Mouse (Mus musculus): Measurements from ENCODE around the gene Tcp11. TPM values are rescaled to one million over a fixed set of nuclear protein-coding genes. Genes with fewer than 3 reads are reported as not detected.

The Tcp11 gene
- polyA plus RNA-seq, 1 experiment from 2014 or later: 0.99 TPM

DNA sequence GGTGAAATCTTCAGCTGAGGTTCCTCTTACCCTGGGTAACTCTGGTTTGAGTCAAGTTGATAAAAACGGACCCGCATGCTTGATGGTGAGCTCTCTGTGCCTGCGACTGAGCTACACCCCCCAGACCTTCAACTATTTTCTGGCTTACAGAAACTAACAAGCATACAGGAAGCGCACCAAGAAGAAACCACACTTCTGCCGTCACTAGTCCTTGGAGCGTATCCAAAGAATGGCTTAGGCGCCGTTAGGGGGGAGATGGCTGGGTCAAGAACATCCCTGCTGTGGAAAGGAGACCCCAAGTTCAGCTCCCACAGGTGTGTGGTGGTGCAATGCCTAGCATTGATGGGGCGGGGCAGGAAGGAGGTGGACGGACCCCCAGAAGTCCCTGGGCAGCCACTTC lies 16.0 kb upstream of the Tcp11 start:
- H3K4me3 ChIP-seq (ENCODE audit: low read depth, low read length): no peak overlapping the region
- no peaks in the 10 kb centered on the region for H3K27me3 ChIP-seq (ENCODE audit: control insufficient read depth, insufficient read depth, low read length)
- peaks cover 6% of the 10 kb centered on the region; the same call in 1 of the 2 replicates for H3K9me3 ChIP-seq (ENCODE audit: control insufficient read depth, low read length)
- DNase-seq (ENCODE audit: low spot score): no peak
- no peaks in the 10 kb centered on the region for H3K4me1 ChIP-seq (replicated peaks; ENCODE audit: control insufficient read depth, insufficient read depth, low read length)
- ATAC-seq (ENCODE audit: low FRiP score): no peak
- no peaks in the 10 kb centered on the region for H3K36me3 ChIP-seq (ENCODE audit: control insufficient read depth, insufficient read depth, low read length)
- H3K4me2 ChIP-seq (replicated peaks; ENCODE audit: low read depth, low read length): no peak overlapping the region
- WGBS: 89% methylated on average over 10 of the region's 10 CpGs
- no peak overlapping the region for H3K9ac ChIP-seq (ENCODE audit: low read depth, low read length)
- H3K27ac ChIP-seq (ENCODE audit: low read depth, low read length): no peak overlapping the region

DNA sequence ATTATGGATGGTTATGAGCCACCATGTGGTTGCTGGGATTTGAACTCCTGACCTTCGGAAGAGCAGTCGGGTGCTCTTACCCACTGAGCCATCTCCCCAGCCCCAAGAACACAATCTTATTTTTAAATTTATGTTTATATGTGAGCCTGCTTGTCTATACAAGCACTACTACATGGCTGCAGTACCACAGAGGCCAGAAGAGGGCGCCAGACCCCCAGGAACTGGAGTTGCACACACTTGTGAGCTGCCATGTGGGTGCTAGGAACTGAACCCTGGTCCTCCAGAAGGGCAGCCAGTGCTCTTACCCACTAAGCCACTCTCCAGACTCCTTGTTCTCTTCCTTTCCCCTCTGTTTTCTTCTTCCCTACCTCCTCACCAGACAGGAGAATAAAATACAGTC lies 13.4 kb upstream of the Tcp11 start:
- 71% methylated on average over 3 of the region's 3 CpGs for WGBS

DNA sequence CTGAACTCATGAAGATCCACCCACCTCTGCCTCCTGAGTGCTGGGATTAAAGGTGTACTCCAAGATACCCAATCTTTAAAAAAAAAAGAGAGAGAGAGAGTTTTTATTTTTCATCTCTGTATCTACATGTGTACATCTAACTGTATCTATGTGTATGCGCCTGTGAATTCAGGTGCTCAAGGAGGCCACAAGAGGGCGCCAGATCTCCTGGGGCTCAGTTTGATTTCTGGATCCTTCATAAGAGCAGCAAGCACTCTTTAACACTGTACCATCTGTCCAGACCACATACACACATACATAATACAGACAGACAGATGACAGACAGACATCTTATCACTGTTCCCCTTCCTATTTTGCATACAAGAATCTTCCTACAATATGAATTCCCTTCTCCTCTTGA lies 11.9 kb upstream of the Tcp11 start:
- ATAC-seq (ENCODE audit: low FRiP score): no peak
- WGBS: 94% methylated on average over 2 of the region's 2 CpGs
- H3K9ac ChIP-seq (ENCODE audit: low read depth, low read length): no peak overlapping the region

More for the DNA sequence above, 13.4 kb upstream of the Tcp11 start:
- no peak for ATAC-seq (ENCODE audit: low FRiP score)
- no peaks in the 10 kb centered on the region for H3K36me3 ChIP-seq (ENCODE audit: control insufficient read depth, insufficient read depth, low read length)
- H3K4me1 ChIP-seq (replicated peaks; ENCODE audit: control insufficient read depth, insufficient read depth, low read length): no peaks in the 10 kb centered on the region
- H3K9me3 ChIP-seq (ENCODE audit: control insufficient read depth, low read length): peaks cover 6% of the 10 kb centered on the region; the same call in 1 of the 2 replicates
- no peak overlapping the region for H3K4me2 ChIP-seq (replicated peaks; ENCODE audit: low read depth, low read length)
- no peak overlapping the region for H3K4me3 ChIP-seq (ENCODE audit: low read depth, low read length)
- DNase-seq (ENCODE audit: low spot score): no peak
- no peaks in the 10 kb centered on the region for H3K27me3 ChIP-seq (ENCODE audit: control insufficient read depth, insufficient read depth, low read length)
- no peak overlapping the region for H3K27ac ChIP-seq (ENCODE audit: low read depth, low read length)
- no peak overlapping the region for H3K9ac ChIP-seq (ENCODE audit: low read depth, low read length)

DNA sequence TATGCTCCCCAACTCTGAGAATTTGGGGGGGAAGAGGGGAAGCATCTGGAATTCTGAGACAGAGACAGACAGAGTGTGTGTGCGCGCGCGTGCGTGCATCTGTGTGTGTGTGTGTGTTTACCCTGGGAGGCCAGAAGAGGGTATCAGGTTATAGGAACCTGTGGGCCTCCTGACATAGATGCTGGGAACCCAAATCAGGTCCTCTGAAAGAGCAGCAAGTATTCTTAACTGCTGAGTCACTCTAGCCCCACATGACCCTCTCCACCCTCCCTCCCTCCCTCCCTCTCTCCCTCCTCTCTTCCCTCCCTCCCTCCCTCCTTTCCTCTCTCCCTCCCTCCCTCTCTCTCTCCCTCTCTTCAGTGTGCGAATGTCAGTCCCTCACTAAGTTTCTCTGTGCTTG lies 8.3 kb upstream of the Tcp11 start:
- no peaks in the 10 kb centered on the region for H3K27me3 ChIP-seq (ENCODE audit: control insufficient read depth, insufficient read depth, low read length)
- 96% methylated on average over 5 of the region's 6 CpGs for WGBS
- DNase-seq (ENCODE audit: low spot score) (no peak), ATAC-seq (ENCODE audit: low FRiP score) (no peak)
- no peak overlapping the region for H3K4me2 ChIP-seq (replicated peaks; ENCODE audit: low read depth, low read length)
- no peak overlapping the region for H3K9ac ChIP-seq (ENCODE audit: low read depth, low read length)
- H3K36me3 ChIP-seq (ENCODE audit: control insufficient read depth, insufficient read depth, low read length): no peaks in the 10 kb centered on the region
- no peaks in the 10 kb centered on the region for H3K4me1 ChIP-seq (replicated peaks; ENCODE audit: control insufficient read depth, insufficient read depth, low read length)
- no peak overlapping the region for H3K4me3 ChIP-seq (ENCODE audit: low read depth, low read length)
- H3K9me3 ChIP-seq (ENCODE audit: control insufficient read depth, low read length): 0 out of 2 replicates have a peak, but pooled peaks cover 4% of the 10 kb centered on the region
- H3K27ac ChIP-seq (ENCODE audit: low read depth, low read length): no peak overlapping the region

More for the DNA sequence above, 11.9 kb upstream of the Tcp11 start:
- Histone ChIP-seq H3K4me3 (ENCODE audit: low read depth, low read length) (no peak overlapping the region), H3K27me3 (ENCODE audit: control insufficient read depth, insufficient read depth, low read length) (no peaks in the 10 kb centered on the region), H3K4me1 (replicated peaks; ENCODE audit: control insufficient read depth, insufficient read depth, low read length) (no peaks in the 10 kb centered on the region), H3K27ac (ENCODE audit: low read depth, low read length) (no peak overlapping the region), H3K4me2 (replicated peaks; ENCODE audit: low read depth, low read length) (no peak overlapping the region), H3K9me3 (ENCODE audit: control insufficient read depth, low read length) (peaks cover 6% of the 10 kb centered on the region; the same call in 1 of the 2 replicates), H3K36me3 (ENCODE audit: control insufficient read depth, insufficient read depth, low read length) (no peaks in the 10 kb centered on the region)
- no peak for DNase-seq (ENCODE audit: low spot score)

DNA sequence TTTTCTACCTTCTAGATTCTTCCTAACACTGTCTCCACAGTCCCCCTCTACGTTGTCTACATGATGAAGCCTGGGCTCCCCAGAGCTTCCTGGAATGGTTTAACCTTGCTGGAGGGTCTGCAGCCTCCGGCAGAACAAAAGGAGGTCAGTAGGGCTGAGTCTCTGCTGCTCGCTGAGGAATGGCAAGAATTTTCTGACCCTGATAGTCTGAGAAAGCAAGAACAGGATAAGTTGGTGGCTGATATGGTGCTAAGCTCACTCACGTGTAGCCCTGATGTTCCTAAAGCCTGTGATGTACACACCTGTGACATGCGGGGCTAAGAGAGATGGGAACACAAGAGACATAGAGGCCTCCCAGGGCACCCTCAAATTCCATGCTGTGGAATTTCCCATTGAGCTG lies 7.0 kb upstream of the Tcp11 start:
- no peak overlapping the region for H3K4me2 ChIP-seq (replicated peaks; ENCODE audit: low read depth, low read length)
- no peak overlapping the region; the same call in 1 of the 2 replicates for H3K27ac ChIP-seq (ENCODE audit: low read depth, low read length)
- H3K9me3 ChIP-seq (ENCODE audit: control insufficient read depth, low read length): 0 out of 2 replicates have a peak, but pooled peaks cover 3% of the 10 kb centered on the region
- 19% methylated on average over 5 of the region's 5 CpGs for WGBS
- no peaks in the 10 kb centered on the region for H3K4me1 ChIP-seq (replicated peaks; ENCODE audit: control insufficient read depth, insufficient read depth, low read length)
- ATAC-seq (ENCODE audit: low FRiP score) (no peak), DNase-seq (ENCODE audit: low spot score) (peak; percentile 24)
- H3K4me3 ChIP-seq (ENCODE audit: low read depth, low read length): no peak overlapping the region
- no peaks in the 10 kb centered on the region for H3K36me3 ChIP-seq (ENCODE audit: control insufficient read depth, insufficient read depth, low read length)
- H3K9ac ChIP-seq (ENCODE audit: low read depth, low read length): no peak overlapping the region
- H3K27me3 ChIP-seq (ENCODE audit: control insufficient read depth, insufficient read depth, low read length): no peaks in the 10 kb centered on the region

DNA sequence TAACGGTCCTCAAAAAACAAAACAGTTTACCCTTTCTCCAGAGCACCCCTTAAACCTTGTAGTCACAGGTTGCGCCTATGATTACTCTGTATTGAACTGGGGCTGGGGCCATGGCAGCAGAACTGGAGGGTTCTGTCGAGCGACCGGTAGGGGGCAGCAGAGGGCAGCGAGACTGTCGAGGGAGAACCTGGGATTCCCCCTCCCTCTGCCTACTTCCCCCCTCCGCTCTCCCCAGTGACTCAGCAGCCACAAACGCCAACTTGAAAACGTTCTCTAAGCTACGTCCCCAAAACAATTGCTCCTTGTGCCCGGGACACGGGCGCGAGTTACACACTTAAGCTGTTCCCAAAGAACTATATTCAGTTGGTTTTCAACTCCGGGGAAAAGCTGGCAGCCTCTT lies 4.5 kb upstream of the Tcp11 start:
- H3K27ac ChIP-seq (ENCODE audit: low read depth, low read length): no peak overlapping the region
- H3K9me3 ChIP-seq (ENCODE audit: control insufficient read depth, low read length): no peaks in the 10 kb centered on the region
- no peaks in the 10 kb centered on the region for H3K36me3 ChIP-seq (ENCODE audit: control insufficient read depth, insufficient read depth, low read length)
- H3K4me1 ChIP-seq (replicated peaks; ENCODE audit: control insufficient read depth, insufficient read depth, low read length): 0 out of 2 replicates have a peak, but pooled peaks cover 2% of the 10 kb centered on the region
- no peak overlapping the region for H3K9ac ChIP-seq (ENCODE audit: low read depth, low read length)
- H3K4me2 ChIP-seq (replicated peaks; ENCODE audit: low read depth, low read length): no peak overlapping the region
- H3K4me3 ChIP-seq (ENCODE audit: low read depth, low read length): no peak overlapping the region
- no peaks in the 10 kb centered on the region for H3K27me3 ChIP-seq (ENCODE audit: control insufficient read depth, insufficient read depth, low read length)
- ATAC-seq (ENCODE audit: low FRiP score) (peak; percentile 25; the same call in 1 of the 2 replicates), DNase-seq (ENCODE audit: low spot score) (peak; percentile 96)
- WGBS: 2% methylated on average over 16 of the region's 16 CpGs

DNA sequence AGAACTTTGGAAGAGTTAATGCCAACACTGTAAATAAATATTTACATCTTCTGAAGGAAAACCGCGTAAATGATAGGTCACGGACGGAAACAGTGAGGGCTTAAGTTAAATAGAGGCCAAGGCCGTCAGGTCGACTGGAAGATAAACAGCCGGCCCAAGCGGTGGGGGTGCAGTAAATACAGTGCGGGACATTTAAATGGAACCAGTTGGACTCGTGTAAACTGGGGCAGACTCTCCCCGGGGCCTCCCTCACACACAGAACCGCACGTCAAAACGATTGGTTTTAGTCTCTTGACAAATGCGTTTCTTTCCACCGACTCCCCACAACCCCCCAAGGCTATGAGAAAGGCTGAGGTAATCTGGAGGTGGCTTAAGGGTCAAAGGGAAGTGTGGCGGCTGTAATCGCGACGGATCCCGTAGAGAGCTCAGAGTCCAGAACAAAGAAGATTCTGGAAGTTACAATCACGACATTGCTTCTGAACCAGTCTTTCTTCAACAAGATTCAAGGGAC lies 4.0 kb upstream of the Tcp11 start:
- 30% methylated on average over 22 of the region's 22 CpGs for WGBS
- no peak overlapping the region for H3K4me2 ChIP-seq (replicated peaks; ENCODE audit: low read depth, low read length)
- no peak overlapping the region for H3K9ac ChIP-seq (ENCODE audit: low read depth, low read length)
- H3K9me3 ChIP-seq (ENCODE audit: control insufficient read depth, low read length): no peaks in the 10 kb centered on the region
- peak; percentile 23 for DNase-seq (ENCODE audit: low spot score)
- 0 out of 2 replicates have a peak, but pooled peaks cover 2% of the 10 kb centered on the region for H3K4me1 ChIP-seq (replicated peaks; ENCODE audit: control insufficient read depth, insufficient read depth, low read length)
- H3K36me3 ChIP-seq (ENCODE audit: control insufficient read depth, insufficient read depth, low read length): no peaks in the 10 kb centered on the region
- H3K27ac ChIP-seq (ENCODE audit: low read depth, low read length): no peak overlapping the region
- H3K4me3 ChIP-seq (ENCODE audit: low read depth, low read length): no peak overlapping the region
- H3K27me3 ChIP-seq (ENCODE audit: control insufficient read depth, insufficient read depth, low read length): no peaks in the 10 kb centered on the region
- ATAC-seq (ENCODE audit: low FRiP score): no peak

DNA sequence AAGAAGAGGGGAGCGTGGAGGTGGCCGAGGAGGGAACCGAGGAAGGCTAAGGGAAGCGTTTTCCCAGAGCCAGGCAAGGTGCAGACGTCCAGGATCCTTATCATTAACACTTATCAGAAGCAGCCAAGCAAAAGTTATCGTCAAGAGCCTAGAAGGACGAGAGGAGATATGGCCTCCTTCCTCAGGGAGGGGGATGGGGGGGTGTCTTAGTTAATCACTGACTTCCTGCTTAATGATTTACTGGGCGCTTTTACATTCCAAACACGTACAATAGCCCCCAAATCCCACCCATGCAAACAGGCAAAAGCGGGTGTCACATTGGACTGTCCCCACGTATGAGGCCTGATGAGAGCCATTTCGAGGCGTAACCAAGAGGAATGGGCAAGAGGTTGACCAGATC lies 2.4 kb upstream of the Tcp11 start:
- Histone ChIP-seq H3K36me3 (ENCODE audit: control insufficient read depth, insufficient read depth, low read length) (no peaks in the 10 kb centered on the region), H3K4me2 (replicated peaks; ENCODE audit: low read depth, low read length) (no peak overlapping the region), H3K27ac (ENCODE audit: low read depth, low read length) (no peak overlapping the region), H3K9ac (ENCODE audit: low read depth, low read length) (no peak overlapping the region), H3K27me3 (ENCODE audit: control insufficient read depth, insufficient read depth, low read length) (no peaks in the 10 kb centered on the region), H3K9me3 (ENCODE audit: control insufficient read depth, low read length) (no peaks in the 10 kb centered on the region), H3K4me1 (replicated peaks; ENCODE audit: control insufficient read depth, insufficient read depth, low read length) (0 out of 2 replicates have a peak, but pooled peaks cover 2% of the 10 kb centered on the region), H3K4me3 (ENCODE audit: low read depth, low read length) (no peak overlapping the region)
- ATAC-seq (ENCODE audit: low FRiP score) (no peak), DNase-seq (ENCODE audit: low spot score) (no peak)
- WGBS: 65% methylated on average over 13 of the region's 13 CpGs

DNA sequence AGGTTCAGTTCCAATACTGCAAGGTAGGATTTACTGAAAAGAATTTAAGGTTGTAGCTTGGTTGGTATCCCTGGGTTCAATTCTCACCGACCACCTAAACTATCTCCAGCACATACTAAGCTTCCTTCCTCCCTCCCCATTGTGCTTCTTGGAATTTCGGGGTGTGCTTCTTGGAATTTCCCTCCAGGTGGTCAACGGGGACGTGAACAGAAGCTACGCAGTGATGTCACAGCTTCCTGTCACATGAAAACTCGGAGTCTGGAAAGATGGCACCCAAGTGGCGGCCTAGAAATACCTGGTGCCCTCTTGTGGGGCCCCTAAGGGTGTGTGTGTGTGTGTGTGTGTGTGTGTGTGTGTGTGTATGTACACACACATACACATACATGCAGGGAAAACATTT lies 1.4 kb upstream of the Tcp11 start:
- 90% methylated on average over 7 of the region's 7 CpGs for WGBS
- no peak for ATAC-seq (ENCODE audit: low FRiP score)
- 0 out of 2 replicates have a peak, but pooled peaks cover 2% of the 10 kb centered on the region for H3K4me1 ChIP-seq (replicated peaks; ENCODE audit: control insufficient read depth, insufficient read depth, low read length)
- H3K4me3 ChIP-seq (ENCODE audit: low read depth, low read length): no peak overlapping the region
- no peak for DNase-seq (ENCODE audit: low spot score)
- H3K4me2 ChIP-seq (replicated peaks; ENCODE audit: low read depth, low read length): no peak overlapping the region
- no peaks in the 10 kb centered on the region for H3K9me3 ChIP-seq (ENCODE audit: control insufficient read depth, low read length)
- H3K9ac ChIP-seq (ENCODE audit: low read depth, low read length): no peak overlapping the region
- no peaks in the 10 kb centered on the region for H3K36me3 ChIP-seq (ENCODE audit: control insufficient read depth, insufficient read depth, low read length)
- no peak overlapping the region for H3K27ac ChIP-seq (ENCODE audit: low read depth, low read length)
- no peaks in the 10 kb centered on the region for H3K27me3 ChIP-seq (ENCODE audit: control insufficient read depth, insufficient read depth, low read length)
